Mouse (Mus musculus): ENCODE data around the gene Rbm25. TPM values are rescaled to one million over a fixed set of nuclear protein-coding genes. Genes with fewer than 3 reads are reported as not detected.
A peak's percentile ranks its signal among the peaks of the same experiment; 100 is the strongest.

The Rbm25 gene
- polyA plus RNA-seq, 1 experiment from 2014 or later: 244 TPM

- no peak overlapping the region for H3K9ac ChIP-seq (ENCODE audit: low read length)
- H3K4me2 ChIP-seq (ENCODE audit: low read depth, low read length): no peak overlapping the region
- H3K36me3 ChIP-seq (ENCODE audit: control insufficient read depth, insufficient read depth, low read length): peaks cover 14% of the 10 kb centered on the region
- no peak for ATAC-seq (ENCODE audit: low read depth)
- no peaks in the 10 kb centered on the region for H3K9me3 ChIP-seq (ENCODE audit: control insufficient read depth, low read length)
- H3K27me3 ChIP-seq (ENCODE audit: control insufficient read depth, insufficient read depth, low read depth, low read length): no peaks in the 10 kb centered on the region
- no peaks in the 10 kb centered on the region for H3K4me1 ChIP-seq (replicated peaks; ENCODE audit: control insufficient read depth, insufficient read depth, low read length)
- no peak overlapping the region for H3K27ac ChIP-seq (ENCODE audit: low read length)
- no peak overlapping the region for H3K4me3 ChIP-seq (ENCODE audit: low read length)
- 88% methylated on average over 2 of the region's 2 CpGs for WGBS
Measured at GRCm38 (mm10) chr12:83709934-83710333, 78.9 kb downstream of the Rbm25 start.

- Histone ChIP-seq H3K27me3 (ENCODE audit: control insufficient read depth, insufficient read depth, low read depth, low read length) (no peaks in the 10 kb centered on the region), H3K4me2 (ENCODE audit: low read depth, low read length) (no peak overlapping the region), H3K9ac (ENCODE audit: low read length) (no peak overlapping the region), H3K36me3 (ENCODE audit: control insufficient read depth, insufficient read depth, low read length) (peaks cover 24% of the 10 kb centered on the region), H3K4me3 (ENCODE audit: low read length) (no peak overlapping the region), H3K4me1 (replicated peaks; ENCODE audit: control insufficient read depth, insufficient read depth, low read length) (no peaks in the 10 kb centered on the region), H3K9me3 (ENCODE audit: control insufficient read depth, low read length) (no peaks in the 10 kb centered on the region), H3K27ac (ENCODE audit: low read length) (no peak overlapping the region)
- WGBS: 37% methylated on average over 2 of the region's 2 CpGs
- 0 out of 2 replicates have a peak, but pooled peaks have one; percentile 43 for ATAC-seq (ENCODE audit: low read depth)
Measured at GRCm38 (mm10) chr12:83713749-83714148, 82.7 kb downstream of the Rbm25 start.

GRCm38 (mm10) chr12:83716416-83717184 lies 85.6 kb downstream of the Rbm25 start:
- no peak overlapping the region for H3K27ac ChIP-seq (ENCODE audit: low read length)
- no peaks in the 10 kb centered on the region for H3K9me3 ChIP-seq (ENCODE audit: control insufficient read depth, low read length)
- H3K4me3 ChIP-seq (ENCODE audit: low read length): no peak overlapping the region
- ATAC-seq (ENCODE audit: low read depth): no peak
- WGBS: 86% methylated on average over 15 of the region's 15 CpGs
- H3K36me3 ChIP-seq (ENCODE audit: control insufficient read depth, insufficient read depth, low read length): peaks cover 24% of the 10 kb centered on the region
- H3K4me1 ChIP-seq (replicated peaks; ENCODE audit: control insufficient read depth, insufficient read depth, low read length): no peaks in the 10 kb centered on the region; the same call in none of the 2 replicates
- no peak overlapping the region for H3K4me2 ChIP-seq (ENCODE audit: low read depth, low read length)
- no peaks in the 10 kb centered on the region for H3K27me3 ChIP-seq (ENCODE audit: control insufficient read depth, insufficient read depth, low read depth, low read length)
- no peak overlapping the region for H3K9ac ChIP-seq (ENCODE audit: low read length)

- ATAC-seq (ENCODE audit: low read depth): no peak
- no peak overlapping the region for H3K27ac ChIP-seq (ENCODE audit: low read length)
- 100% methylated on average over 1 of the region's 1 CpGs for WGBS
- no peaks in the 10 kb centered on the region for H3K27me3 ChIP-seq (ENCODE audit: control insufficient read depth, insufficient read depth, low read depth, low read length)
- H3K4me3 ChIP-seq (ENCODE audit: low read length): no peak overlapping the region
- no peaks in the 10 kb centered on the region for H3K9me3 ChIP-seq (ENCODE audit: control insufficient read depth, low read length)
- no peak overlapping the region for H3K4me2 ChIP-seq (ENCODE audit: low read depth, low read length)
- H3K36me3 ChIP-seq (ENCODE audit: control insufficient read depth, insufficient read depth, low read length): peaks cover 22% of the 10 kb centered on the region
- H3K9ac ChIP-seq (ENCODE audit: low read length): no peak overlapping the region
- no peaks in the 10 kb centered on the region; the same call in none of the 2 replicates for H3K4me1 ChIP-seq (replicated peaks; ENCODE audit: control insufficient read depth, insufficient read depth, low read length)
Measured at GRCm38 (mm10) chr12:83719431-83719830, 88.4 kb downstream of the Rbm25 start.

GRCm38 (mm10) chr12:83721281-83721680 lies 90.2 kb downstream of the Rbm25 start:
- Histone ChIP-seq H3K4me2 (ENCODE audit: low read depth, low read length) (no peak overlapping the region), H3K9ac (ENCODE audit: low read length) (no peak overlapping the region), H3K9me3 (ENCODE audit: control insufficient read depth, low read length) (no peaks in the 10 kb centered on the region), H3K36me3 (ENCODE audit: control insufficient read depth, insufficient read depth, low read length) (peaks cover 23% of the 10 kb centered on the region), H3K27ac (ENCODE audit: low read length) (peak overlapping the region; percentile 37), H3K4me3 (ENCODE audit: low read length) (no peak overlapping the region), H3K27me3 (ENCODE audit: control insufficient read depth, insufficient read depth, low read depth, low read length) (no peaks in the 10 kb centered on the region), H3K4me1 (replicated peaks; ENCODE audit: control insufficient read depth, insufficient read depth, low read length) (no peaks in the 10 kb centered on the region; the same call in none of the 2 replicates)
- WGBS: 47% methylated on average over 6 of the region's 6 CpGs
- no peak for ATAC-seq (ENCODE audit: low read depth)

GRCm38 (mm10) chr12:83723037-83723436 lies 92.0 kb downstream of the Rbm25 start:
- Histone ChIP-seq H3K9me3 (ENCODE audit: control insufficient read depth, low read length) (no peaks in the 10 kb centered on the region), H3K27me3 (ENCODE audit: control insufficient read depth, insufficient read depth, low read depth, low read length) (no peaks in the 10 kb centered on the region), H3K9ac (ENCODE audit: low read length) (no peak overlapping the region), H3K4me1 (replicated peaks; ENCODE audit: control insufficient read depth, insufficient read depth, low read length) (no peaks in the 10 kb centered on the region; the same call in none of the 2 replicates), H3K4me3 (ENCODE audit: low read length) (no peak overlapping the region), H3K4me2 (ENCODE audit: low read depth, low read length) (no peak overlapping the region), H3K36me3 (ENCODE audit: control insufficient read depth, insufficient read depth, low read length) (peaks cover 24% of the 10 kb centered on the region), H3K27ac (ENCODE audit: low read length) (no peak overlapping the region)
- no peak for ATAC-seq (ENCODE audit: low read depth)
- 76% methylated on average over 3 of the region's 3 CpGs for WGBS

GRCm38 (mm10) chr12:83726510-83727308 lies 95.7 kb downstream of the Rbm25 start:
- H3K4me2 ChIP-seq (ENCODE audit: low read depth, low read length): no peak overlapping the region
- H3K9me3 ChIP-seq (ENCODE audit: control insufficient read depth, low read length): no peaks in the 10 kb centered on the region
- H3K9ac ChIP-seq (ENCODE audit: low read length): no peak overlapping the region
- no peak overlapping the region for H3K27ac ChIP-seq (ENCODE audit: low read length)
- H3K4me1 ChIP-seq (replicated peaks; ENCODE audit: control insufficient read depth, insufficient read depth, low read length): no peaks in the 10 kb centered on the region
- H3K36me3 ChIP-seq (ENCODE audit: control insufficient read depth, insufficient read depth, low read length): peaks cover 44% of the 10 kb centered on the region
- no peak overlapping the region for H3K4me3 ChIP-seq (ENCODE audit: low read length)
- WGBS: 81% methylated on average over 12 of the region's 12 CpGs
- no peaks in the 10 kb centered on the region for H3K27me3 ChIP-seq (ENCODE audit: control insufficient read depth, insufficient read depth, low read depth, low read length)
- ATAC-seq (ENCODE audit: low read depth): no peak

- no peak for ATAC-seq (ENCODE audit: low read depth)
- 89% methylated on average over 5 of the region's 5 CpGs for WGBS
- H3K4me1 ChIP-seq (replicated peaks; ENCODE audit: control insufficient read depth, insufficient read depth, low read length): no peaks in the 10 kb centered on the region
- H3K4me3 ChIP-seq (ENCODE audit: low read length): no peak overlapping the region
- H3K4me2 ChIP-seq (ENCODE audit: low read depth, low read length): no peak overlapping the region
- H3K9me3 ChIP-seq (ENCODE audit: control insufficient read depth, low read length): no peaks in the 10 kb centered on the region
- peaks cover 42% of the 10 kb centered on the region for H3K36me3 ChIP-seq (ENCODE audit: control insufficient read depth, insufficient read depth, low read length)
- no peak overlapping the region for H3K9ac ChIP-seq (ENCODE audit: low read length)
- H3K27ac ChIP-seq (ENCODE audit: low read length): no peak overlapping the region
- no peaks in the 10 kb centered on the region for H3K27me3 ChIP-seq (ENCODE audit: control insufficient read depth, insufficient read depth, low read depth, low read length)
Measured at GRCm38 (mm10) chr12:83732225-83732624, 101.2 kb downstream of the Rbm25 start.
